Mouse (Mus musculus): Measurements from ENCODE around the gene Zim1.

The Zim1 gene

GRCm38 (mm10) chr7:6650526-6650925 lies 45.7 kb downstream of the Zim1 start:
- no peak for DNase-seq

GRCm38 (mm10) chr7:6645821-6646220 lies 50.4 kb downstream of the Zim1 start:
- no peak for DNase-seq

- no peak for DNase-seq
These were observed 58.2 kb downstream of the Zim1 start for GRCm38 (mm10) chr7:6638076-6638475.

- no peak for DNase-seq
These were observed 59.5 kb downstream of the Zim1 start for GRCm38 (mm10) chr7:6636741-6637140.

- no peak for DNase-seq
These were observed 60.4 kb downstream of the Zim1 start for GRCm38 (mm10) chr7:6635831-6636230.
